Mouse (Mus musculus): ENCODE measurements at regions not wholly inside any gene's neighbourhood (a gene's known extent, or its start where the extent isn't known, plus 50 kb on each side); places are given as distances from the start of the nearest gene placed in this dataset.
A peak's percentile ranks its signal among the peaks of the same experiment; 100 is the strongest.

DNA sequence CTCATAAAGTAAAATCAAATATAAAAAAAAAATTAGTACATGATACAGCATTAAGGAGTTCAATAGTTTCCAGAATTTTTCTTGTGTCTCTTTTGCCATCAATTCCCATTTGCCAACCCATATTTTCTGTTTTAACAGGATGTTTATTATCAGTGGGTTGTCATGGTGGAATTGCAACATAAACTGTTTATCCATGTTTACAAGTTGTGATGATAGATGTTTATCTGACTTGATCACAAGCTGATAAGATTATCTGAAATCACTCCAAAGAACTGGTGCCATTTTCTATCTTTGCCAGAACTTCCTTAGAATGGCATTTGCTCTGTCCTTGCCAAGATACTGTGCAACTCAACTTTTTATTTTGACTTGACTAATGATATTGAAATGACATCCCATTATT is 466.8 kb downstream of the Pcdh7 start:
- Histone ChIP-seq H3K36me3 (replicated peaks) (no peaks in the 10 kb centered on the region), H3K4me2 (no peak overlapping the region), H3K9me3 (no peaks in the 10 kb centered on the region), H3K27ac (no peak overlapping the region), H3K4me3 (no peak overlapping the region), H3K27me3 (replicated peaks) (no peaks in the 10 kb centered on the region), H3K9ac (no peak overlapping the region), H3K4me1 (no peaks in the 10 kb centered on the region)
- ATAC-seq (replicated peaks), result no peak

DNA sequence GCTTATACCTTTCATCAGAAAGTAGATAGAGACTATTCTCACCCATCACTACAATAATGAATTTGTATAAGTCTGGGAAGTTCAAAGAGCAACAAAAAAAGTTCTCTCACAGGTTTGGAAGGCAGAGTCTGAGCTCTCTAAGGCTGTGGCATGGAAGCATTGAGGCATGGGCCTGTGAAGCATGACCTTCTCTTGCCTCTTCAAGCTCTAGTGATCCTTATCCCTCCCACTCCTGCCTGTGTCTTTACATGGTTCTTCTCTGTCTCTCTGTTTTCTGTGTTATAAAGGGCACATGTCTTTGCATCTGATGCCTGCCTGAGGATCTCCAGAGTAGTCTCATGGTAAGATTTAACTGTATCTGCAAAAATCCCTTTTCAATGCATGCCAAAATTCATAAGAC is 489.8 kb downstream of the Pcdh7 start:
- Histone ChIP-seq H3K9ac (no peak overlapping the region), H3K4me2 (no peak overlapping the region), H3K4me1 (no peaks in the 10 kb centered on the region), H3K36me3 (replicated peaks) (no peaks in the 10 kb centered on the region), H3K9me3 (no peaks in the 10 kb centered on the region), H3K4me3 (no peak overlapping the region), H3K27ac (no peak overlapping the region), H3K27me3 (replicated peaks) (no peaks in the 10 kb centered on the region)
- no peak for ATAC-seq (replicated peaks)

DNA sequence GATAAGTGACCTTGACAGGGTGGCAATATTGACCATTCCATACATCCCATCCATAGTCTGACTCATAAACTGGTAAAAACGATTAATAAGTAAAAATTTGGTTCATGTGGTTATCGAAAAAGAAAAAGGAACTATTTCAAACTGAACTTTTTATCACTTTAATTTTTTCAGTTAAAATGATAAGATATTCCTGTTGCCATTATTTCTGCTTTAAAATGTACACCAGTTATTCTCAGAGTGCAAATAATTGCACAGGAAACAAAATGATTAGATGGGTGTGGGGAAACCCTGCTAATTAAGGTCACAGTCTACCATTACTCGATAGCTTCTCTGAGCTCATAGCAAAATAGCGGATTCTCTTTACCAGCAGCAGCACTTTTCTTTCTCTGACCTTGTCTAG is 509.4 kb downstream of the Pcdh7 start:
- WGBS, result 90% methylated on average over 4 of the region's 4 CpGs
- no peak for ATAC-seq (replicated peaks)
- no peak overlapping the region for H3K4me3 ChIP-seq

DNA sequence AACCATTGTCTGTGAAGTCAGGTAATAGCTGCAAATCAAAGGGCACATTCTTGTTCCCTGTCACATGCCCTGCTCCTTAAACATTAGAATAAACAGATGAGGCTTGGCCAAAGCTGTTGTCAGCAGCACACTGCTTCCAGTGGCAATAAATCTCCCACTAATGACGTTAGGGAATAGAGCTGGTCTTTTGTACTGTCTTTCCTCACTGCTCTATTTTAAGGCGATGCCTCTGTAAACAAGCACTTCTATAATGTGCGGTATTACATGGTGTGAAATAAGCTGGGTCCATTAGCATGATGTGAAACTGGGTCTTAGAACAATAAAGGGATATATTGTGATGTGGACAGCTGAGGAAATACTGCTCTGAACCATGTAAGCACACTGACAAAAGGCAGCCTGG is 511.0 kb downstream of the Pcdh7 start:
- ATAC-seq (replicated peaks), result 0 out of 2 replicates have a peak, but pooled peaks have one; percentile 33
- Histone ChIP-seq H3K27me3 (replicated peaks) (no peaks in the 10 kb centered on the region), H3K36me3 (replicated peaks) (no peaks in the 10 kb centered on the region), H3K9me3 (no peaks in the 10 kb centered on the region), H3K4me3 (no peak overlapping the region), H3K4me2 (no peak overlapping the region), H3K27ac (no peak overlapping the region), H3K4me1 (no peaks in the 10 kb centered on the region), H3K9ac (no peak overlapping the region)
- 45% methylated on average over 3 of the region's 3 CpGs for WGBS

More for the DNA sequence above, 509.4 kb downstream of the Pcdh7 start:
- Histone ChIP-seq H3K4me1 (no peaks in the 10 kb centered on the region), H3K9me3 (no peaks in the 10 kb centered on the region), H3K27ac (no peak overlapping the region), H3K36me3 (replicated peaks) (no peaks in the 10 kb centered on the region), H3K27me3 (replicated peaks) (no peaks in the 10 kb centered on the region), H3K9ac (no peak overlapping the region), H3K4me2 (no peak overlapping the region)
